Mouse (Mus musculus) liver, adult 2 months (tissue): ENCODE measurements at regions not wholly inside any gene's neighbourhood (a gene's known extent, or its start where the extent isn't known, plus 50 kb on each side); places are given as distances from the start of the nearest gene placed in this dataset.
A peak's percentile ranks its signal among the peaks of the same experiment; 100 is the strongest.
"Not testable (repeated sequence)": the region's sequence is repeated elsewhere in the genome, so short reads cannot be mapped to it uniquely, and the experiment has no call there.

ENCODE experiments used
- DNase-seq: peaks from one replicate; pipeline ENCODE4 v3.0.0-alpha.2; 2011; ENCODE audit warnings: low read depth, low spot score; ENCODE audit errors: extremely low read depth
- H3K27ac ChIP-seq: fragments of 200-500 bp; replicated peaks from 2 replicates; pipeline ENCODE4 v1.5.1; 2012; ENCODE audit warnings: low read depth, mild to moderate bottlenecking, control low read depth, inconsistent platforms, low read length; ENCODE audit not compliant: insufficient read depth
- H3K27me3 ChIP-seq: fragments of 200-500 bp; 2 replicates; pipeline ENCODE4 v1.6.1; 2012; ENCODE audit warnings: mild to moderate bottlenecking, moderate library complexity, low read length, inconsistent platforms; ENCODE audit not compliant: control insufficient read depth, insufficient read depth
- H3K36me3 ChIP-seq: fragments of 200-500 bp; 2 replicates; pipeline ENCODE4 v1.6.1; 2012; ENCODE audit warnings: low read length, inconsistent platforms; ENCODE audit not compliant: control insufficient read depth, insufficient read depth
- H3K4me1 ChIP-seq: fragments of 200-500 bp; 2 replicates; pipeline ENCODE4 v1.6.1; 2011; ENCODE audit warnings: low read length; ENCODE audit not compliant: control insufficient read depth, insufficient read depth
- H3K4me3 ChIP-seq: fragments of 200-500 bp; 2 replicates; pipeline ENCODE4 v1.5.1; 2011; ENCODE audit warnings: low read depth, mild to moderate bottlenecking, control low read depth, low read length, moderate library complexity; ENCODE audit not compliant: insufficient read depth
- H3K79me2 ChIP-seq: fragments of 200-500 bp; 2 replicates; pipeline ENCODE4 v1.6.1; 2012; ENCODE audit warnings: inconsistent platforms, mild to moderate bottlenecking, low read length, moderate library complexity; ENCODE audit not compliant: control insufficient read depth, insufficient read depth
- H3K9ac ChIP-seq: fragments of 200-500 bp; 2 replicates; pipeline ENCODE4 v1.6.1; 2012; ENCODE audit warnings: low read depth, mild to moderate bottlenecking, control low read depth, inconsistent platforms, low read length
- CTCF ChIP-seq: fragments of 200-500 bp; IDR thresholded peaks from 2 replicates; pipeline ENCODE4 v1.5.1; 2011; ENCODE audit warnings: low read depth, low read length, control low read depth
- POLR2A ChIP-seq: fragments of 200-500 bp; IDR thresholded peaks from 2 replicates; pipeline ENCODE4 v1.6.1; 2011; ENCODE audit warnings: low read length, control low read depth; ENCODE audit not compliant: insufficient read depth; ENCODE audit errors: extremely low read depth
- WGBS: fragments of 180-500 bp; shearing (Covaris S2); methylation state at CpG from one replicate; pipeline ENCODE4 v1.1.7; 2018; 5-methylcytosine and 5-hydroxymethylcytosine counted together

GRCm38 (mm10) chr10:86566875-86567274 lies 68.2 kb upstream of the Syn3 start:
- H3K36me3 ChIP-seq, H3K4me3 ChIP-seq, H3K9ac ChIP-seq, DNase-seq, H3K27me3 ChIP-seq, H3K27ac ChIP-seq, H3K4me1 ChIP-seq, H3K79me2 ChIP-seq: not testable (repeated sequence)
- 77% methylated on average over 2 of the region's 2 CpGs for WGBS

DNA sequence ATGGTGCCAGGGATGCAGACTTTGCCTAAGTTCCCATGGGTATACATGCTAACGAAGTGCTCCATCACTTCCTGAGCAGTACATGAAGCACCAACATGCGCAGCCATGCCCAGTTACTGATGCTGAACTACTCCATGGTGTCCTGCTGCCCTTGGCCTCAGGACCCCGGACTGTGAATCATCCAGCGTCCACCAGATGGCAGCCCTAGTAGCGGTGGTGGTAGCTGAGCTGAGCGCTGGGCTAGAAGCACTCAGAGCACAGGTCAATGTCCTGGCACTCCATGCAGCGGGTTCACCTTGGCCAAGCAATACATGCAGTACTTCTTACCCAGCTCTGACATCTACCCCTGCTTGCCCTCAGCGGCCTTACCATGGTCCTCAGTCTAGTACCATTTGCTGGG lies 57.1 kb upstream of the Syn3 start:
- peak; percentile 25; the same call in 1 of the 2 replicates for TF ChIP-seq CTCF
- no peak for TF ChIP-seq POLR2A
- Histone ChIP-seq H3K4me3 (no peak overlapping the region), H3K27me3 (no peaks in the 10 kb centered on the region), H3K36me3 (no peaks in the 10 kb centered on the region), H3K9ac (no peak overlapping the region), H3K27ac (no peak overlapping the region), H3K4me1 (no peaks in the 10 kb centered on the region), H3K79me2 (no peaks in the 10 kb centered on the region)
- DNase-seq, result peak; percentile 3
- WGBS, result 49% methylated on average over 8 of the region's 8 CpGs
